Mouse (Mus musculus): ENCODE data around the gene Tmem253.
"Not testable (repeated sequence)": the region's sequence is repeated elsewhere in the genome, so short reads cannot be mapped to it uniquely, and the experiment has no call there.

The Tmem253 gene

GRCm38 (mm10) chr14:52020486-52021137 is 5.2 kb downstream of the Tmem253 start, which contains the start of gene Zfp219:
Gene Zfp219 (minus strand): TSS chr14:52020733.
- peak; percentile 11 for ATAC-seq (ENCODE audit: insufficient number of reproducible peaks, low FRiP score, low TSS enrichment)

GRCm38 (mm10) chr14:52021138-52021529 is 5.7 kb downstream of the Tmem253 start:
- no peak for ATAC-seq (ENCODE audit: insufficient number of reproducible peaks, low FRiP score, low TSS enrichment)

GRCm38 (mm10) chr14:52021568-52022212 is 6.2 kb downstream of the Tmem253 start:
- ATAC-seq (ENCODE audit: insufficient number of reproducible peaks, low FRiP score, low TSS enrichment), result no peak

GRCm38 (mm10) chr14:52022244-52022708 is 6.8 kb downstream of the Tmem253 start:
- ATAC-seq (ENCODE audit: insufficient number of reproducible peaks, low FRiP score, low TSS enrichment), result no peak

GRCm38 (mm10) chr14:52022709-52023459 is 7.4 kb downstream of the Tmem253 start:
- peak; percentile 12; the same call in 1 of the 2 replicates for ATAC-seq (ENCODE audit: insufficient number of reproducible peaks, low FRiP score, low TSS enrichment)

- no peak for ATAC-seq (ENCODE audit: insufficient number of reproducible peaks, low FRiP score, low TSS enrichment)
Observed at GRCm38 (mm10) chr14:52024133-52024532, 8.7 kb downstream of the Tmem253 start.

- no peak for ATAC-seq (ENCODE audit: insufficient number of reproducible peaks, low FRiP score, low TSS enrichment)
Observed at GRCm38 (mm10) chr14:52026342-52026741, 10.9 kb downstream of the Tmem253 start.

- no peak for ATAC-seq (ENCODE audit: insufficient number of reproducible peaks, low FRiP score, low TSS enrichment)
Observed at GRCm38 (mm10) chr14:52035926-52036325, 20.5 kb downstream of the Tmem253 start.

GRCm38 (mm10) chr14:52039332-52039731 is 23.9 kb downstream of the Tmem253 start:
- no peak for ATAC-seq (ENCODE audit: insufficient number of reproducible peaks, low FRiP score, low TSS enrichment)

- ATAC-seq (ENCODE audit: insufficient number of reproducible peaks, low FRiP score, low TSS enrichment), result not testable (repeated sequence)
Observed at GRCm38 (mm10) chr14:52042359-52042758, 26.9 kb downstream of the Tmem253 start, which contains the start of gene Olfr221. Gene Olfr221 (minus strand): TSS chr14:52042459.

- ATAC-seq (ENCODE audit: insufficient number of reproducible peaks, low FRiP score, low TSS enrichment), result no peak
Observed at GRCm38 (mm10) chr14:52043446-52043845, 28.0 kb downstream of the Tmem253 start.

GRCm38 (mm10) chr14:52044901-52045678 is 29.6 kb downstream of the Tmem253 start:
- ATAC-seq (ENCODE audit: insufficient number of reproducible peaks, low FRiP score, low TSS enrichment), result 0 out of 2 replicates have a peak, but pooled peaks have one; percentile 36

- no peak for ATAC-seq (ENCODE audit: insufficient number of reproducible peaks, low FRiP score, low TSS enrichment)
Observed at GRCm38 (mm10) chr14:52045966-52046565, 30.6 kb downstream of the Tmem253 start.

GRCm38 (mm10) chr14:52052720-52053119 is 37.3 kb downstream of the Tmem253 start:
- not testable (repeated sequence) for ATAC-seq (ENCODE audit: insufficient number of reproducible peaks, low FRiP score, low TSS enrichment)

- ATAC-seq (ENCODE audit: insufficient number of reproducible peaks, low FRiP score, low TSS enrichment), result no peak
Observed at GRCm38 (mm10) chr14:52059982-52060381, 44.5 kb downstream of the Tmem253 start.

- peak; percentile 81 for ATAC-seq (ENCODE audit: insufficient number of reproducible peaks, low FRiP score, low TSS enrichment)
Observed at GRCm38 (mm10) chr14:52060800-52061199, 45.3 kb downstream of the Tmem253 start.

- ATAC-seq (ENCODE audit: insufficient number of reproducible peaks, low FRiP score, low TSS enrichment), result no peak
Observed at GRCm38 (mm10) chr14:52061798-52062197, 46.3 kb downstream of the Tmem253 start.

GRCm38 (mm10) chr14:52066135-52066534 is 50.7 kb downstream of the Tmem253 start:
- ATAC-seq (ENCODE audit: insufficient number of reproducible peaks, low FRiP score, low TSS enrichment), result no peak

Measured in cerebellum, adult (tissue).